Mouse (Mus musculus) midbrain, postnatal 0 days (tissue): ENCODE data around the gene Slco1c1. TPM values are rescaled to one million over a fixed set of nuclear protein-coding genes. Genes with fewer than 3 reads are reported as not detected.
"Not testable (repeated sequence)": the region's sequence is repeated elsewhere in the genome, so short reads cannot be mapped to it uniquely, and the experiment has no call there.

Experiments used
- ATAC-seq: fragments of 200-750 bp; cut with Nextera tagmentation; 2 replicates; pipeline ENCODE4 v1.8.0; 2017; ENCODE audit warnings: moderate number of reproducible peaks, mild to moderate bottlenecking, moderate TSS enrichment, moderate library complexity; ENCODE audit not compliant: low FRiP score
- DNase-seq: peaks from one replicate; pipeline ENCODE4 v3.0.0-alpha.2; 2015; ENCODE audit warnings: low spot score
- H3K27ac ChIP-seq: fragments of 300-500 bp; sonication (generic); 2 replicates; pipeline ENCODE4 v1.5.1; 2014; ENCODE audit warnings: low read depth, mild to moderate bottlenecking, low read length, mixed read lengths
- H3K27me3 ChIP-seq: fragments of 300-500 bp; sonication (generic); 2 replicates; pipeline ENCODE4 v1.6.1; 2014; ENCODE audit warnings: low read length, control low read depth, mixed read lengths; ENCODE audit not compliant: insufficient read depth
- H3K36me3 ChIP-seq: fragments of 300-500 bp; sonication (generic); 2 replicates; pipeline ENCODE4 v1.6.1; 2014; ENCODE audit warnings: low read length, control low read depth, mixed read lengths; ENCODE audit not compliant: insufficient read depth
- H3K4me1 ChIP-seq: fragments of 300-500 bp; sonication (generic); 2 replicates; pipeline ENCODE4 v1.6.1; 2014; ENCODE audit warnings: mild to moderate bottlenecking, control low read depth, antibody characterized with exemption, low read length, mixed read lengths; ENCODE audit not compliant: insufficient read depth
- H3K4me2 ChIP-seq: fragments of 300-500 bp; sonication (generic); 2 replicates; pipeline ENCODE4 v1.6.1; 2014; ENCODE audit warnings: low read depth, mild to moderate bottlenecking, low read length, mixed read lengths; ENCODE audit not compliant: poor library complexity, severe bottlenecking
- H3K4me3 ChIP-seq: fragments of 300-500 bp; sonication (generic); 2 replicates; pipeline ENCODE4 v1.5.1; 2014; ENCODE audit warnings: low read depth, mild to moderate bottlenecking, low read length, moderate library complexity
- H3K9ac ChIP-seq: fragments of 300-500 bp; sonication (generic); replicated peaks from 2 replicates; pipeline ENCODE4 v1.6.1; 2014; ENCODE audit warnings: mild to moderate bottlenecking, low read length, moderate library complexity, mixed read lengths; ENCODE audit not compliant: poor library complexity, severe bottlenecking
- H3K9me3 ChIP-seq: fragments of 300-500 bp; sonication (generic); 2 replicates; pipeline ENCODE4 v1.6.1; 2016; ENCODE audit warnings: low read length, control low read depth
- CTCF ChIP-seq: IDR thresholded peaks from 2 replicates; pipeline ENCODE4 v1.5.1; 2016; ENCODE audit warnings: antibody characterized with exemption, mild to moderate bottlenecking
- WGBS: fragments of 180-500 bp; shearing (Covaris S2); extraction: QIAGEN DNeasy Blood & Tissue Kit; methylation state at CpG from one replicate; pipeline ENCODE4 v1.1.7; 2014; 5-methylcytosine and 5-hydroxymethylcytosine counted together
- polyA plus RNA-seq: library from polyadenylated mRNA; unstranded; fragments of >200 nt; fragmentation: Nextera tagmentation; extraction: Ambion mirVana; gene quantifications from 2 replicates; pipeline ENCODE4 v1.2.1, GENCODE M21; 2015
- total RNA-seq: library from RNA; depleted of rRNA; stranded (reverse); fragments of >200 nt; gene quantifications from 2 replicates; pipeline ENCODE4 v1.2.3, GENCODE M21; 2014

Gene Slco1c1
- total and polyA plus RNA-seq, 2 experiments from 2014 or later: 25.0 to 31.8 TPM

GRCm38 (mm10) chr6:141567852-141568558 lies 43.8 kb downstream of the Slco1c1 start:
- no peaks in the 10 kb centered on the region for H3K9me3 ChIP-seq

DNA sequence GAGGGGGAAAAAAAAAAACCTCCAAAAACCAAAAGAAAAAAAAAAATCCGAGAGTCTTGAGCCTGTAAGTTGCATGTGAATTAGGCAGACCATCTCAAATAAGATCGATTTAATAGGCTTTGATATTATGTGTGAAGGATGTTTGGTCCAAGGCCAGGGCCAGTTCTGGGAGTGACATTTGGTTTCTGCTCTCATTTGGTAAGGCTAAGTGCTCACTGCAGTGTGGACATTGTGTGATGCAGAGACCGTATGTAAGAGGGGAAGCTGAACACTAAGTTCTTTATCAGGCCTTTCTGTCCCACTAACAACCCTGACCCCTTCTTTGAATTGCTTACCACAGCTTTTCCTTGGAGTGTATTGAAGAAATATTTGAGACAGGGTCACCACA lies 44.4 kb downstream of the Slco1c1 start:
- Histone ChIP-seq H3K36me3 (no peaks in the 10 kb centered on the region), H3K4me2 (no peak overlapping the region)

More at GRCm38 (mm10) chr6:141567852-141568558, 43.8 kb downstream of the Slco1c1 start:
- whole genome bisulfite sequencing: 26% methylated on average over 10 of the region's 10 CpGs
- ATAC-seq (no peak), DNase-seq (peak; percentile 65)
- no peak overlapping the region for H3K27ac ChIP-seq
- TF ChIP-seq CTCF: no peak
- no peaks in the 10 kb centered on the region for H3K27me3 ChIP-seq
- no peaks in the 10 kb centered on the region for H3K36me3 ChIP-seq
- peaks cover 2% of the 10 kb centered on the region; the same call in 1 of the 2 replicates for H3K4me1 ChIP-seq
- no peak overlapping the region for H3K4me3 ChIP-seq
- no peak overlapping the region for H3K9ac ChIP-seq
- H3K4me2 ChIP-seq: no peak overlapping the region

DNA sequence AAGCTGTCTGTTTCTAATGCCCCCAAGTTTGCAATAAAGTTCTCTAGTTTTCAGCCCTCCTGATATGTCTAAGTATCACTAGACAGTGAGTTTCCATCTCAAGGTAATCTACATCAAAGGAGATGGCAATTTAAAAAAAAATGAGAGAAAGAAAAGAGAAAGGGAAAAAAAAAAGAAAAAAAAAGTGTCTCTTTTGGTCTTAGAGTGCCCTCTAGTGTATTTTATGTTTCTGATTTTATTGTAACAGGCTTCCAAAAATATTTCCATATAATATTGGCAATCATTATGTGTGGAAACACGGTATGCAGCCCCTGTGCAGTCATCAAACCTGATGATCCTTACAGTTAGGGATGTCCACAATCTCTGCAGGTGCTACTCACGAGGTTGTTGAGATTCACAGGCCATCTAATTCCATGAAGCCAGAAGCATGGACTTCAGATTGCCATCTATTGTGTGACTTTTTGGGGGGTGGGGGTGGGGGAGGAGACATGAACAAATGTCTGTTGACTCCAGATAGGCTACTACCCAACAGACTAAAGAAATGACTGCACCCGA lies 52.6 kb downstream of the Slco1c1 start:
- no peaks in the 10 kb centered on the region for H3K9me3 ChIP-seq
- no peaks in the 10 kb centered on the region for H3K27me3 ChIP-seq
- no peak overlapping the region for H3K4me3 ChIP-seq
- H3K9ac ChIP-seq: no peak overlapping the region
- no peak overlapping the region for H3K27ac ChIP-seq
- ATAC-seq (no peak), DNase-seq (peak; percentile 41)
- H3K4me1 ChIP-seq: no peaks in the 10 kb centered on the region
- 37% methylated on average over 3 of the region's 3 CpGs for WGBS
- H3K4me2 ChIP-seq: no peak overlapping the region
- no peaks in the 10 kb centered on the region for H3K36me3 ChIP-seq
- TF ChIP-seq CTCF: peak; percentile 75

More for the DNA sequence above, 44.4 kb downstream of the Slco1c1 start:
- Histone ChIP-seq H3K27me3 (no peaks in the 10 kb centered on the region), H3K4me1 (peaks cover 2% of the 10 kb centered on the region; the same call in 1 of the 2 replicates), H3K9me3 (no peaks in the 10 kb centered on the region), H3K4me3 (no peak overlapping the region), H3K9ac (no peak overlapping the region), H3K27ac (no peak overlapping the region)
- ATAC-seq (0 out of 2 replicates have a peak, but pooled peaks have one; percentile 52), DNase-seq (peak; percentile 20)
- 26% methylated on average over 3 of the region's 3 CpGs for WGBS
- TF ChIP-seq CTCF: no peak

DNA sequence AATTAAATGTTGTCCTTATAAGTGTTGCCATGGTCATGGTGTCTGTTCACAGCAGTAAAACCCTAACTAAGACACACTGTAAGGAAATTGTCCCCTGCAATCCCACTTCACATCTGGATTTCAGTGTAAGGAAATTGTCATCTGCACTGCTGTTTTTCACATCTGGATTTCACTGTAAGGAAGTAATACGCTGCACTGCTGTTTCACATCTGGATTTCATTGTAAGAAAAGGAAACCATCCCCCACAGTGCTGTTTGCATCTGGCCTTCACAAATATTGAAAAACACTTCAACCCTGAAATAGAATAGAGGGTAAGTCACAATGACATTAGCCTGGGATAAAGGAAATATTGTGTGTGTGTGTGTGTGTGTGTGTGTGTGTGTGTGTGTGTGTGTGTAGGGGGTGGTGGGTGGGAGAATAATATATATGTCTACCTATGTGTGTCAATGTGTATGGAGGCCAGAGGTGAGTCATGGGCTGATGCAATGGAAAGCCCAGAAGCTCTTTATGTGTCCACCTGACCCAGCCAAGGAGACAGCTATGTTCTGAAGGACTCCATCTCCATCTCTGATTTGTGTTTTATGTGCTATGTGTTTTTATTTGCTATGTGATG lies 60.7 kb downstream of the Slco1c1 start:
- H3K4me2 ChIP-seq: no peak overlapping the region

DNA sequence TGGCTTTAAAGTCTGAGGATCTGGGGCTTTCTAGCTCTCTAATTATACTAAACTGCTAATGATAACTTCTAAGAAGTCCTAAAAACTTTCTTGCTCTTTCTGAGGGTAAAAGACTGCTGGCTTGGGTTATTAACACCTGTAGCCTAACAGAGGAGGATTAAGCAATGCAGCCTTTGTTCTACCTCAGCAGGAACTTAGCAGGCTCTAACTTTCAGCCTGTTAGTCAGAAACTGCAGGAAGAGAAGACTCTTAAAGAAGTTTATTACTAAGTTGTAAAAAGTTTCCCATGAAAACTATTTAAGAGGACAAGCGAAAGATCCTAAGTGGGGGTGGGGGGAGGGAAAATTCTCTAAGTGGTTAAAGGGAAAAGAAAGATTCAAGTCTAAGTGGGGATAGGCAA lies 65.8 kb downstream of the Slco1c1 start:
- H3K4me3 ChIP-seq: no peak overlapping the region
- no peak overlapping the region for H3K9ac ChIP-seq
- no peak for TF ChIP-seq CTCF
- no peaks in the 10 kb centered on the region for H3K4me1 ChIP-seq
- H3K36me3 ChIP-seq: no peaks in the 10 kb centered on the region
- H3K27ac ChIP-seq: no peak overlapping the region
- 42% methylated on average over 1 of the region's 1 CpGs for WGBS
- DNase-seq: no peak
- no peaks in the 10 kb centered on the region for H3K9me3 ChIP-seq
- H3K27me3 ChIP-seq: no peaks in the 10 kb centered on the region
- ATAC-seq: no peak
- no peak overlapping the region for H3K4me2 ChIP-seq

More for the DNA sequence above, 60.7 kb downstream of the Slco1c1 start:
- Histone ChIP-seq H3K4me1 (no peaks in the 10 kb centered on the region), H3K27me3 (no peaks in the 10 kb centered on the region), H3K4me3 (no peak overlapping the region), H3K9ac (no peak overlapping the region), H3K36me3 (no peaks in the 10 kb centered on the region), H3K27ac (no peak overlapping the region), H3K9me3 (no peaks in the 10 kb centered on the region)
- no peak for TF ChIP-seq CTCF
- WGBS: 89% methylated on average over 1 of the region's 1 CpGs
- ATAC-seq (no peak), DNase-seq (no peak)

DNA sequence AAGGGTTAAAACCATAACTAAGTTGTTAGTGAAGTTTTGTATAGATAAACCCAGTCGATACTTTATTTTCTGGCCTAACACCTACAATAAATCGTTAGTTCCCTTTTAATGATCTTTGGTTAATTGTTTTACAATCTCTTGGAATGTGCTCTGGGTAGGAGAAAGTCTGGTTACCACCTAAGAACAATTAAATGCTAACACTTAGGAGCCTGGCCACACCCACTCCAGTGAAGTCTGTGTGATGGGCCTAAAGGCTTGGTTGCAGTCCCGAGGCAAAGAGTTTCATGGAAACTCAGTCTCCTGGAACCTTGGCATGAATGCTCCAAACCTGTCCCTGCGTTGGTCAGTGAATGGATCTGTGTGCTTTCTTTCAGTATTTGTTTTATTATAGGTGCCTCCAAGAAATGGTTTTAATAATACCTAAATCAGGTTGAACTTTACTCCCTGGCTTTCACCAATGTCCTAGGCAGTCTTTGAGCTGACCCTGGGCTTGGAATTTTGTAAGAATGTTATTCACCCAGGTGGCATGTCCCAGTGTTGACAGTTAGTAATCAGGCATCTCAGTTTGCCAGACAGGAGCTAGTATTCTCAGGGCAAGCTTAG lies 66.5 kb downstream of the Slco1c1 start:
- H3K36me3 ChIP-seq, H3K4me2 ChIP-seq, H3K4me3 ChIP-seq, ATAC-seq, H3K9me3 ChIP-seq, H3K27me3 ChIP-seq, H3K27ac ChIP-seq, H3K4me1 ChIP-seq, DNase-seq, H3K9ac ChIP-seq: not testable (repeated sequence)
- WGBS: 62% methylated on average over 4 of the region's 4 CpGs
